Mouse (Mus musculus): ENCODE measurements around the gene Cks1b.
A peak's percentile ranks its signal among the peaks of the same experiment; 100 is the strongest.

Cks1b gene

GRCm38 (mm10) chr3:89395806-89396653 is 22.2 kb downstream of the Cks1b start:
- DNase-seq (ENCODE audit: low spot score) = peak; percentile 78

GRCm38 (mm10) chr3:89395419-89395805 is 22.8 kb downstream of the Cks1b start:
- DNase-seq (ENCODE audit: low spot score) = no peak

- DNase-seq (ENCODE audit: low spot score) = peak; percentile 87
Observed at GRCm38 (mm10) chr3:89394894-89395256, 23.3 kb downstream of the Cks1b start.

- DNase-seq (ENCODE audit: low spot score) = peak; percentile 86
Observed at GRCm38 (mm10) chr3:89394006-89394893, 23.9 kb downstream of the Cks1b start, which contains the start of gene Zbtb7b. Zbtb7b (minus strand) TSS chr3:89394776.

GRCm38 (mm10) chr3:89393605-89394004 is 24.6 kb downstream of the Cks1b start:
- peak; percentile 98 for DNase-seq (ENCODE audit: low spot score)

- no peak for DNase-seq (ENCODE audit: low spot score)
Observed at GRCm38 (mm10) chr3:89392871-89393311, 25.3 kb downstream of the Cks1b start.

- peak; percentile 60 for DNase-seq (ENCODE audit: low spot score)
Observed at GRCm38 (mm10) chr3:89391663-89392511, 26.3 kb downstream of the Cks1b start.

- no peak for DNase-seq (ENCODE audit: low spot score)
Observed at GRCm38 (mm10) chr3:89390699-89391662, 27.2 kb downstream of the Cks1b start.

GRCm38 (mm10) chr3:89390111-89390515 is 28.1 kb downstream of the Cks1b start:
- no peak for DNase-seq (ENCODE audit: low spot score)

GRCm38 (mm10) chr3:89388901-89389740 is 29.1 kb downstream of the Cks1b start:
- DNase-seq (ENCODE audit: low spot score) = no peak

GRCm38 (mm10) chr3:89388134-89388881 is 29.9 kb downstream of the Cks1b start:
- no peak for DNase-seq (ENCODE audit: low spot score)

GRCm38 (mm10) chr3:89387632-89388031 is 30.6 kb downstream of the Cks1b start:
- no peak for DNase-seq (ENCODE audit: low spot score)

- DNase-seq (ENCODE audit: low spot score) = no peak
Observed at GRCm38 (mm10) chr3:89386438-89387420, 31.5 kb downstream of the Cks1b start.

GRCm38 (mm10) chr3:89385451-89385850 is 32.7 kb downstream of the Cks1b start:
- no peak for DNase-seq (ENCODE audit: low spot score)

- DNase-seq (ENCODE audit: low spot score) = no peak
Observed at GRCm38 (mm10) chr3:89384331-89385076, 33.7 kb downstream of the Cks1b start.

- no peak for DNase-seq (ENCODE audit: low spot score)
Observed at GRCm38 (mm10) chr3:89383651-89384255, 34.4 kb downstream of the Cks1b start.

- no peak for DNase-seq (ENCODE audit: low spot score)
Observed at GRCm38 (mm10) chr3:89382950-89383349, 35.2 kb downstream of the Cks1b start.

Data from testis, postnatal 14 days (tissue).